Mouse (Mus musculus): ENCODE results near the gene Hspb11. TPM values are rescaled to one million over a fixed set of nuclear protein-coding genes. Genes with fewer than 3 reads are reported as not detected.

Hspb11 gene
- 41.1 and 43.9 TPM in 2 replicates for polyA plus RNA-seq (2015; fragmentation: Nextera tagmentation; extraction: Ambion mirVana)

DNA sequence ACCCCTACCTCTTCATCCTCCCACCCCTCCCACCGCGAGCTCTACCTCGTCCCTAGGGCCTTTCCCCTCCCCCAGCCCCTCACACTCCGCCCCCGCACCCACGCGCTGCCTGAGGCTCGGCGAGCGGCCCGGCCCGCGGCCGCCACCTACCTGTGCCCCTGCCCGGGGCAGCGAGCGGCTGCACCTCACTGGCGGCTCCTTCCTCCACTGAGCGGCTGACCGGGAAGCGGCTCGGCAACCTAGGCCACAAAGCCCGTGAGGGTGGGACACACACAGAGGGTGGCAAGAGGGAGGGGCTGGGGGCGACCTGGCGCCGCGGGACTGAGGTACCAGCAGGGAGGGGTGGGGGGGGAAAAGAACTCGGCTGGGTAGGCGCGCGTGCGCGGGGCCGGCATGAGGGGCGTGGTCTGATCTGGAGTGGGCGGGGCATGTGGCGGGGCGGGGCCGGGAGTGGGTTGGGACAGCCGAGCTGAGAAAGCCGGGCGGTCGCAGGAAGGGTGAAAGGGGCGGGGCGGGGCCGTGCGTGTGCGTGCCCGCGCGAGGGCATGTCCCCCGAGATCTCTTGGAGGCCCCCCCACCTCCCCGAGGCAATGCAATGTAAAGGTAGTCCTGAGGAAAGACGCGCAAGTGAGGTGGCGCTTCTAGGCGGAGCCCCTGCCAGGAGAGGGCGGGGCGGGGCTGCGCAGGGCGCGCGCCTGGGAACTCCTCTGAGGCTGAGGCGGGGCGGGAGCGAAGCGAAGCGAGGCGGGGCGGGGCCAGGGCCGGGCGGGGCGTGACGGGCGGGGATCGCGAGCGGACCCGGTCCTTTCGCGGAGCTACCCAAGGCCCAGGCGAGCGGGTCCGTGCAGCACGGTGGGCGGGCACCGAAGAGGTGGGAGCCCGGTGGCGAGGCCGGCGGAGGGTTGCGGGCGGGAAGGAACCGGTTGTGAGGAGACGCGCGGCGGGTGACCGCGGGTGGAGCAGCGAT lies at the start of gene Hspb11, which contains the start of gene Lrrc42:
Gene Hspb11, plus strand, starts transcription at position 469 of the 967 bp plus-strand sequence.
Gene Lrrc42, minus strand, starts transcription at position 408 of the 967 bp plus-strand sequence.
- no peaks in the 10 kb centered on the region for H3K27me3 ChIP-seq
- peaks cover 19% of the 10 kb centered on the region for H3K4me1 ChIP-seq
- H3K36me3 ChIP-seq: no peaks in the 10 kb centered on the region
- H3K27ac ChIP-seq (replicated peaks): peak within 1 kb of the TSS; percentile 76
- under 1% methylated on average over 97 of the region's 101 CpGs for WGBS
- peak within 1 kb of the TSS; percentile 69 for H3K9ac ChIP-seq
- ATAC-seq (ENCODE audit: insufficient number of reproducible peaks, low FRiP score, low TSS enrichment, low read depth): peak; percentile 96
- H3K4me2 ChIP-seq (replicated peaks): peak within 1 kb of the TSS; percentile 65
- H3K4me3 ChIP-seq (replicated peaks): peak within 1 kb of the TSS; percentile 91
- no peaks in the 10 kb centered on the region for H3K9me3 ChIP-seq (replicated peaks)

DNA sequence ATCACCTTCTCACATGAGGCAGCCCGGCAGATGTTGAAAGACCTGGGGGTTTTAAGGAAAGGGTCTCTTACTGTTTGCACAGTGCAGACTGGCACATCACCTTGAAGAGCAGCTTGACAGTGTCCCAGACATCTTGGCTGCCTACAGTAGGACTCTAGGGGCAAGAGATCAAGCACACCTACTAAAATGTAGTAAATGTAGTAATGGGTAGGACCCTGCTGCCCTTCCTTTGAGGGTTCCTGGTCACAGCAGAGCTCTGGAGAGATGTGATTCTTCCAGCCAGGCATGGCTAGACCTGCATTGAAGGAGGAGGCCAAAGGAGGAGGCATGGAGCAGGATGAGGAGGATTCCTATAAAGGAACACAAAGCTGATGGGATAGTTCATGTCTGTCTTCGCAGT lies 46.4 kb upstream of the Hspb11 start:
- WGBS: 97% methylated on average over 2 of the region's 2 CpGs
- Histone ChIP-seq H3K27me3 (no peaks in the 10 kb centered on the region), H3K36me3 (peaks cover 52% of the 10 kb centered on the region), H3K4me1 (no peaks in the 10 kb centered on the region; the same call in 1 of the 2 replicates), H3K27ac (replicated peaks) (no peak overlapping the region), H3K4me3 (replicated peaks) (no peak overlapping the region), H3K9ac (no peak overlapping the region), H3K4me2 (replicated peaks) (no peak overlapping the region), H3K9me3 (replicated peaks) (no peaks in the 10 kb centered on the region)
- ATAC-seq (ENCODE audit: insufficient number of reproducible peaks, low FRiP score, low TSS enrichment, low read depth): no peak

GRCm38 (mm10) chr4:107208880-107209279 lies 44.5 kb upstream of the Hspb11 start, which contains the start of gene Ldlrad1:
Gene Ldlrad1 (plus strand): TSS chr4:107209180.
- Histone ChIP-seq H3K27ac (replicated peaks) (no peak within 1 kb of the TSS), H3K4me1 (no peaks in the 10 kb centered on the region; the same call in 1 of the 2 replicates), H3K9me3 (replicated peaks) (no peaks in the 10 kb centered on the region), H3K36me3 (peaks cover 33% of the 10 kb centered on the region), H3K4me2 (replicated peaks) (no peak within 1 kb of the TSS), H3K27me3 (no peaks in the 10 kb centered on the region), H3K9ac (no peak within 1 kb of the TSS), H3K4me3 (replicated peaks) (no peak within 1 kb of the TSS)
- no peak for ATAC-seq (ENCODE audit: insufficient number of reproducible peaks, low FRiP score, low TSS enrichment, low read depth)
- WGBS: 85% methylated on average over 3 of the region's 3 CpGs

DNA sequence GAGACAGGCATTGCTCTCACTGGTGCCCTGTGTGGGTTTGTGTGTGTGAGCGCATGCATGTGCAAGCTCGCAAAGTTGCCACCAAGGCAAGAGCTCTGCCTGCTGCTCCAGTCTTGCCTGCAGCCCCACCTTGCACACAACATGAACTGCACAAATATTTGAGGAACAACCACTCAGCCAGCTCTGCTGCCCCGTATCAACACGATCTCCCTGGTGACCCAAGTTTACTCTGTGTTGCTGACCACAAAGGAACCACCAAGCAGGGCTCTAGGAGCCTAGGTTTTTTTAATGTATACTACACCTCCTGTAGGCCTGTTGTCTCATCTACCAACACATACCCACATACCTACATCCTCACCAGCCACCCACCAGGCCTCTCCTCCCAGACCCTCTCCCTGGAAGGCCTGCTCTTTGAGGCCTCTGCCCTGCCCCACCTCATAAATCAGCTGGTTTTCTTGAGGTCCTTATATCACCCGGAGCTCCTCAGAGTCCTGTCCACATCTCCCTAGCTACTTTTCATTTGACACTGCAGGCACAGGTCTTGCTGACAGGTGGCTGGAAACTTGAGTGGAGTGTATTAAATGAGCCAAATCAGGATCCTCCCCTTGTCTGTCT lies 42.8 kb upstream of the Hspb11 start:
- Histone ChIP-seq H3K36me3 (peaks cover 17% of the 10 kb centered on the region), H3K9ac (no peak overlapping the region), H3K4me3 (replicated peaks) (no peak overlapping the region), H3K27me3 (no peaks in the 10 kb centered on the region), H3K4me2 (replicated peaks) (no peak overlapping the region), H3K27ac (replicated peaks) (no peak overlapping the region), H3K4me1 (no peaks in the 10 kb centered on the region; the same call in 1 of the 2 replicates), H3K9me3 (replicated peaks) (no peaks in the 10 kb centered on the region)
- ATAC-seq (ENCODE audit: insufficient number of reproducible peaks, low FRiP score, low TSS enrichment, low read depth): no peak
- WGBS: 70% methylated on average over 5 of the region's 5 CpGs

DNA sequence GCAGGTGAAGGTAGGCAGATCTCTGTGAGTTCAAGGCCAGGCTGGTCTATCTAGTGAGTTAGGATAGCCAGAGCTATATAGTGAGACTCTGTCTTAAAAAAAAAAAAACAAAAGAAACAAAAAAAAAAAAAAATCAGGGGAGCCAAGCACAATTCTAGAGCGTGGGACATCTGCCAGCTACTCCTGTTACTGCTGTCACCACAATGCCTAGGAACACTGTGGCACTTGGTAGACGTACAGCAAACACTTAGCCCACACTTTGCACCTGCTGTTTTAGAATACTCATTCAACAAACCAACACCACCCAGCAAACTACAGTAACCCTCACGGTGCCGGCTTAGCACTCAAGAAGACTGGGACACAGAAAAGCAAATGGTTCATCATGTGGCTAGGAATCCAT lies 41.9 kb upstream of the Hspb11 start:
- WGBS: 69% methylated on average over 4 of the region's 4 CpGs
- H3K27ac ChIP-seq (replicated peaks): no peak overlapping the region
- H3K9me3 ChIP-seq (replicated peaks): no peaks in the 10 kb centered on the region
- no peak overlapping the region for H3K4me2 ChIP-seq (replicated peaks)
- H3K4me1 ChIP-seq: no peaks in the 10 kb centered on the region; the same call in 1 of the 2 replicates
- H3K9ac ChIP-seq: no peak overlapping the region
- H3K27me3 ChIP-seq: no peaks in the 10 kb centered on the region
- no peak for ATAC-seq (ENCODE audit: insufficient number of reproducible peaks, low FRiP score, low TSS enrichment, low read depth)
- H3K4me3 ChIP-seq (replicated peaks): no peak overlapping the region
- H3K36me3 ChIP-seq: peaks cover 9% of the 10 kb centered on the region; the same call in 1 of the 2 replicates

DNA sequence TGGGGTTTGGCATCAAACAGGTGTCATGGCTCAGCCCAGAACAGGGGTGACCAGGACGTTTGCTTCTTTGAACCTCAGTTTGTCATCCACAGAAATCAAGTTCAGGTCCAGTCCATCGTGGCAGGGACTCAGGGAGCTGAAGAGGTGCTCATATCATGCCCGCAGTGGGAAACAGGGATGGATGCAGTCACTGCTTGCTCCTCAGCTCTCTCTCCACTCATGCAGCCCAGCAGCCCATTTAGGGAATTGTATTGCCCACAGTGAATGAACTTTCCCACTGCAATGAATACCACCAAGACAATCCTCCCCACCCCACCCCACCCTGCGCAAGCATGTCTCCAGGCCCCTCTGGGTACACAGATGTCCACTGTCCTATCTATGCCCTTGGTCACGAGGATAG lies 41.5 kb upstream of the Hspb11 start:
- Histone ChIP-seq H3K27me3 (no peaks in the 10 kb centered on the region), H3K9me3 (replicated peaks) (no peaks in the 10 kb centered on the region), H3K9ac (no peak overlapping the region), H3K4me1 (no peaks in the 10 kb centered on the region; the same call in 1 of the 2 replicates), H3K4me2 (replicated peaks) (no peak overlapping the region), H3K36me3 (peaks cover 4% of the 10 kb centered on the region; the same call in 1 of the 2 replicates), H3K4me3 (replicated peaks) (no peak overlapping the region), H3K27ac (replicated peaks) (no peak overlapping the region)
- ATAC-seq (ENCODE audit: insufficient number of reproducible peaks, low FRiP score, low TSS enrichment, low read depth): no peak
- WGBS: 81% methylated on average over 5 of the region's 5 CpGs

GRCm38 (mm10) chr4:107213279-107214011 lies 39.9 kb upstream of the Hspb11 start:
- Histone ChIP-seq H3K36me3 (0 out of 2 replicates have a peak, but pooled peaks cover 3% of the 10 kb centered on the region), H3K4me3 (replicated peaks) (no peak overlapping the region), H3K9ac (no peak overlapping the region), H3K4me1 (no peaks in the 10 kb centered on the region; the same call in 1 of the 2 replicates), H3K27ac (replicated peaks) (no peak overlapping the region), H3K27me3 (no peaks in the 10 kb centered on the region), H3K9me3 (replicated peaks) (no peaks in the 10 kb centered on the region), H3K4me2 (replicated peaks) (no peak overlapping the region)
- no peak for ATAC-seq (ENCODE audit: insufficient number of reproducible peaks, low FRiP score, low TSS enrichment, low read depth)
- 68% methylated on average over 12 of the region's 12 CpGs for WGBS

DNA sequence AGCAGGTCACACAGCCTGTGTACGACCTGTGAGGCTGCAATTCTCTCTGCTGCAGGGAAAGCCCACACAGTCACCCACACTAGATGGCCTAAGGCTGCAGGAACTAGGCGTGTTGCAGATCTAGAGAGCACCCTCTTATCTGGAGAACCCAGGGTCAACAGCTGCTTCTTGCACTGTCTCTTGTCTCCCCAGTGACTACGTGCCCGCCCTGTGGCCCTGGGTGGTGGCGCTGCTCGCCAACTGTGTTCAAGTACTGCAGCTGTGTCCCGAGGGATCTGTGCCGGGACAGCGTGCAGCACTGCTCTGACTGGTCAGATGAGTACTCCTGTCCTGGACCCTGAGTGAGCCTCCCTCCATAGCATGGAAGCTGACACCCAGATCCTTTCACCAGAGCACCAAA lies 35.8 kb upstream of the Hspb11 start:
- no peak overlapping the region for H3K4me2 ChIP-seq (replicated peaks)
- H3K27ac ChIP-seq (replicated peaks): no peak overlapping the region
- H3K9me3 ChIP-seq (replicated peaks): no peaks in the 10 kb centered on the region
- no peak overlapping the region for H3K9ac ChIP-seq
- 0 out of 2 replicates have a peak, but pooled peaks have one; percentile 43 for ATAC-seq (ENCODE audit: insufficient number of reproducible peaks, low FRiP score, low TSS enrichment, low read depth)
- no peaks in the 10 kb centered on the region for H3K27me3 ChIP-seq
- no peak overlapping the region for H3K4me3 ChIP-seq (replicated peaks)
- WGBS: 80% methylated on average over 9 of the region's 9 CpGs
- no peaks in the 10 kb centered on the region for H3K36me3 ChIP-seq
- no peaks in the 10 kb centered on the region for H3K4me1 ChIP-seq

DNA sequence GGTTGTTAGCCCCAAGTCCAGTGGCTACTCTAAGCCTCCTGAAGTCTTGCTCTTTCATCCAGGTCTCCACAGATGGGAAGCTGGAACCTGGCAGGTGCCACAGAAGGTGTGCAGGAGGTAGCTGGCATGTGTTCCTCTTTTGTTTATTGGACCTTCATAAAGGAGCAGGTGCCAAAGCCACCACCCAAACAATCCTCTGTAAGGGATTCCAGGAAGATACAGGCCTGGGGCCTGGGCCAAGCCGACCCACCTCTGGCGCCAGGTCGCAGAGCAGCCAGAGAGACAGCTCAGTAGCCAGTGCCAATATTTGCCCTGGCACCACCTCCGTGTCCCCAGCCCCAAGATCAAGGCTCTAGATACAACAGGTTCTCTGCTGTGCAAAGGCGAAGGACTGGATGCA lies 31.9 kb upstream of the Hspb11 start:
- H3K4me1 ChIP-seq: peaks cover 5% of the 10 kb centered on the region; the same call in 1 of the 2 replicates
- 73% methylated on average over 5 of the region's 5 CpGs for WGBS

GRCm38 (mm10) chr4:107223225-107224204 lies 29.9 kb upstream of the Hspb11 start:
- Histone ChIP-seq H3K9me3 (replicated peaks) (no peaks in the 10 kb centered on the region), H3K27me3 (no peaks in the 10 kb centered on the region), H3K36me3 (no peaks in the 10 kb centered on the region), H3K9ac (no peak overlapping the region), H3K4me2 (replicated peaks) (no peak overlapping the region), H3K4me3 (replicated peaks) (no peak overlapping the region), H3K4me1 (peaks cover 5% of the 10 kb centered on the region; the same call in 1 of the 2 replicates), H3K27ac (replicated peaks) (no peak overlapping the region)
- peak; percentile 75; the same call in 1 of the 2 replicates for ATAC-seq (ENCODE audit: insufficient number of reproducible peaks, low FRiP score, low TSS enrichment, low read depth)
- 71% methylated on average over 11 of the region's 11 CpGs for WGBS

More for the DNA sequence above, 31.9 kb upstream of the Hspb11 start:
- Histone ChIP-seq H3K36me3 (no peaks in the 10 kb centered on the region), H3K27ac (replicated peaks) (no peak overlapping the region), H3K4me2 (replicated peaks) (no peak overlapping the region), H3K9ac (no peak overlapping the region), H3K4me3 (replicated peaks) (no peak overlapping the region), H3K9me3 (replicated peaks) (no peaks in the 10 kb centered on the region), H3K27me3 (no peaks in the 10 kb centered on the region)
- no peak for ATAC-seq (ENCODE audit: insufficient number of reproducible peaks, low FRiP score, low TSS enrichment, low read depth)
